Mouse (Mus musculus) MEL (cell line): ENCODE results near the gene Eif2d. TPM values are rescaled to one million over a fixed set of nuclear protein-coding genes. Genes with fewer than 3 reads are reported as not detected.

Source experiments
- DNase-seq: peaks from one replicate; pipeline ENCODE4 v3.0.0; 2011; ENCODE audit warnings: low read depth, low spot score
- H3K27ac ChIP-seq: 2 replicates; pipeline ENCODE4 v1.5.1; 2012; ENCODE audit warnings: low read depth, mild to moderate bottlenecking, control low read depth, low read length, moderate library complexity; ENCODE audit not compliant: control insufficient read depth
- H3K27me3 ChIP-seq, 2 experiments: fragments of 150-350 bp in 1 of 2; sonication (generic) in 1 of 2; 2 replicates each; pipeline ENCODE4 v1.6.1; 2012; ENCODE audit warnings: low read length in 2 of 2, mild to moderate bottlenecking in 2 of 2, improper control_type of control experiment in 1 of 2, moderate library complexity in 1 of 2; ENCODE audit not compliant: insufficient read depth in 2 of 2, control insufficient read depth in 1 of 2
- H3K36me3 ChIP-seq, 2 experiments: 2 replicates each; pipeline ENCODE4 v1.6.1; 2012 to 2014; ENCODE audit warnings: low read length in 2 of 2, improper control_type of control experiment in 1 of 2, inconsistent platforms in 1 of 2, mild to moderate bottlenecking in 1 of 2; ENCODE audit not compliant: insufficient read depth in 2 of 2, control insufficient read depth in 1 of 2
- H3K4me1 ChIP-seq, 2 experiments: fragments of 150-350 bp in 1 of 2; sonication (generic) in 1 of 2; 2 replicates each; pipeline ENCODE4 v1.6.1; 2012; ENCODE audit warnings: low read length in 2 of 2, improper control_type of control experiment in 1 of 2, mild to moderate bottlenecking in 1 of 2; ENCODE audit not compliant: insufficient read depth in 2 of 2, control insufficient read depth in 1 of 2
- H3K4me3 ChIP-seq, 2 experiments: fragments of 150-350 bp in 1 of 2; sonication (generic) in 1 of 2; 2 replicates each; pipeline ENCODE4 v1.5.1; 2012; ENCODE audit warnings: low read depth in 2 of 2, low read length in 2 of 2, mild to moderate bottlenecking in 2 of 2, moderate library complexity in 2 of 2, control low read depth in 1 of 2, improper control_type of control experiment in 1 of 2; ENCODE audit not compliant: control insufficient read depth in 1 of 2, insufficient read depth in 1 of 2
- H3K79me2 ChIP-seq: 2 replicates; pipeline ENCODE4 v1.6.1; 2012; ENCODE audit warnings: mild to moderate bottlenecking, low read length, moderate library complexity; ENCODE audit not compliant: control insufficient read depth, poor library complexity, insufficient read depth
- H3K9ac ChIP-seq: 2 replicates; pipeline ENCODE4 v1.6.1; 2012; ENCODE audit warnings: low read depth, mild to moderate bottlenecking, control low read depth, low read length, moderate library complexity; ENCODE audit not compliant: control insufficient read depth, poor library complexity, severe bottlenecking
- H3K9me3 ChIP-seq: fragments of 150-350 bp; sonication (generic); replicated peaks from 2 replicates; pipeline ENCODE4 v1.6.1; 2012; ENCODE audit warnings: mild to moderate bottlenecking, low read length, improper control_type of control experiment, moderate library complexity; ENCODE audit not compliant: insufficient read depth
- E2F4 ChIP-seq: IDR thresholded peaks from 2 replicates; pipeline ENCODE4 v1.6.1; 2011; ENCODE audit warnings: low read depth, low read length, improper control_type of control experiment, borderline replicate concordance
- ELF1 ChIP-seq: IDR thresholded peaks from 2 replicates; pipeline ENCODE4 v1.6.1; 2014; ENCODE audit warnings: low read depth, mild to moderate bottlenecking, inconsistent platforms, low read length, improper control_type of control experiment, moderate library complexity
- ETS1 ChIP-seq: IDR thresholded peaks from 2 replicates; pipeline ENCODE4 v1.6.1; 2012; ENCODE audit warnings: low read depth, mild to moderate bottlenecking, inconsistent platforms, low read length, improper control_type of control experiment, moderate library complexity
- HCFC1 ChIP-seq: IDR thresholded peaks from 2 replicates; pipeline ENCODE4 v1.6.1; 2012; ENCODE audit warnings: low read depth, mild to moderate bottlenecking, inconsistent platforms, low read length, improper control_type of control experiment, moderate library complexity
- JUND ChIP-seq: IDR thresholded peaks from 2 replicates; pipeline ENCODE4 v1.6.1; 2011; ENCODE audit warnings: low read depth, mild to moderate bottlenecking, improper control_type of control experiment, low read length
- MAFK ChIP-seq: IDR thresholded peaks from 2 replicates; pipeline ENCODE4 v1.6.1; 2011; ENCODE audit warnings: low read depth, mild to moderate bottlenecking, low read length, improper control_type of control experiment, borderline replicate concordance
- MAX ChIP-seq: IDR thresholded peaks from 2 replicates; pipeline ENCODE4 v1.6.1; 2011; ENCODE audit warnings: low read length, improper control_type of control experiment
- MEF2A ChIP-seq: IDR thresholded peaks from 2 replicates; pipeline ENCODE4 v1.6.1; 2014; ENCODE audit warnings: low read depth, mild to moderate bottlenecking, inconsistent platforms, low read length, improper control_type of control experiment; ENCODE audit not compliant: poor library complexity, insufficient replicate concordance, severe bottlenecking; ENCODE audit errors: extremely low read depth
- MXI1 ChIP-seq: IDR thresholded peaks from 2 replicates; pipeline ENCODE4 v1.6.1; 2011; ENCODE audit warnings: mild to moderate bottlenecking, low read depth, low read length, improper control_type of control experiment
- MYC ChIP-seq: IDR thresholded peaks from 2 replicates; pipeline ENCODE4 v1.6.1; 2011; ENCODE audit warnings: low read depth, mild to moderate bottlenecking, low read length, improper control_type of control experiment, moderate library complexity
- NELFE ChIP-seq: IDR thresholded peaks from 2 replicates; pipeline ENCODE4 v1.6.1; 2011; ENCODE audit warnings: low read depth, low read length, improper control_type of control experiment
- POLR2A ChIP-seq, 2 experiments: IDR thresholded peaks; 2 replicates each; pipeline ENCODE4 v1.6.1; 2011 to 2012; ENCODE audit warnings: low read length in 2 of 2, mild to moderate bottlenecking in 2 of 2, control low read depth in 1 of 2, improper control_type of control experiment in 1 of 2, low read depth in 1 of 2, moderate library complexity in 1 of 2; ENCODE audit not compliant: control insufficient read depth in 1 of 2, insufficient read depth in 1 of 2, poor library complexity in 1 of 2
- POLR2AphosphoS2 ChIP-seq: IDR thresholded peaks from 2 replicates; pipeline ENCODE4 v1.6.1; 2011; ENCODE audit warnings: low read length, improper control_type of control experiment
- POLR2AphosphoS5 ChIP-seq: IDR thresholded peaks from 2 replicates; pipeline ENCODE4 v1.6.1; 2012; ENCODE audit warnings: low read depth, borderline replicate concordance, mild to moderate bottlenecking, inconsistent platforms, low read length, moderate library complexity, mixed read lengths
- RAD21 ChIP-seq: IDR thresholded peaks from 2 replicates; pipeline ENCODE4 v1.6.1; 2011; ENCODE audit warnings: mild to moderate bottlenecking, low read depth, low read length, improper control_type of control experiment
- RCOR1 ChIP-seq: IDR thresholded peaks from 2 replicates; pipeline ENCODE4 v1.6.1; 2012; ENCODE audit warnings: low read depth, mild to moderate bottlenecking, inconsistent platforms, low read length, improper control_type of control experiment
- SIN3A ChIP-seq: IDR thresholded peaks from 2 replicates; pipeline ENCODE4 v1.6.1; 2012; ENCODE audit warnings: low read length, improper control_type of control experiment, inconsistent platforms
- SMC3 ChIP-seq: IDR thresholded peaks from 2 replicates; pipeline ENCODE4 v1.6.1; 2011; ENCODE audit warnings: low read depth, low read length, improper control_type of control experiment
- TBP ChIP-seq: IDR thresholded peaks from 2 replicates; pipeline ENCODE4 v1.8.0; 2011; ENCODE audit warnings: low read depth, low read length, improper control_type of control experiment
- TCF12 ChIP-seq: IDR thresholded peaks from 2 replicates; pipeline ENCODE4 v1.6.1; 2014; ENCODE audit warnings: low read depth, mild to moderate bottlenecking, inconsistent platforms, low read length, improper control_type of control experiment, moderate library complexity
- USF1 ChIP-seq: IDR thresholded peaks from 2 replicates; pipeline ENCODE4 v1.6.1; 2014; ENCODE audit warnings: low read depth, mild to moderate bottlenecking, inconsistent platforms, low read length, improper control_type of control experiment, moderate library complexity
- ZKSCAN1 ChIP-seq: IDR thresholded peaks from 2 replicates; pipeline ENCODE4 v1.6.1; 2012; ENCODE audit warnings: low read depth, mild to moderate bottlenecking, inconsistent platforms, low read length, improper control_type of control experiment, moderate library complexity
- ZNF384 ChIP-seq: IDR thresholded peaks from 2 replicates; pipeline ENCODE4 v1.6.1; 2012; ENCODE audit warnings: low read depth, mild to moderate bottlenecking, inconsistent platforms, low read length, improper control_type of control experiment
- polyA plus RNA-seq, 2 experiments: library from polyadenylated mRNA; stranded (reverse) in 1 of 2; unstranded in 1 of 2; fragments of >175 nt in 1 of 2; fragments of >200 nt in 1 of 2; gene quantifications; 2 replicates each; pipeline versions ENCODE4 v1.2.1 to v1.2.4; 2012; ENCODE audit warnings: low replicate concordance in 2 of 2, low read depth in 1 of 2; ENCODE audit not compliant: insufficient read length in 2 of 2, insufficient read depth in 1 of 2, missing spikeins in 1 of 2
- total RNA-seq: library from RNA; depleted of rRNA; stranded (reverse); fragments of 300-350 nt; gene quantifications from 2 replicates; pipeline ENCODE4 v1.2.3, GENCODE M21; 2012

The Eif2d gene
- total and polyA plus RNA-seq, 3 experiments, result 31.0 to 43.6 TPM; not detected in 1

GRCm38 (mm10) chr1:131153018-131153629, at the start of gene Eif2d (continued):
- TF ChIP-seq MYC, result no peak
- peak; percentile 80 for TF ChIP-seq TBP
- no peak for TF ChIP-seq MAFK

- Histone ChIP-seq H3K36me3 (no peaks in the 10 kb centered on the region), H3K27me3 (peaks cover 0 to 2% of the 10 kb centered on the region in 2 experiments; a peak in 1 of 4 replicates), H3K4me1 (peaks cover 0 to 11% of the 10 kb centered on the region in 2 experiments; a peak in 2 of 4 replicates), H3K9me3 (no peaks in the 10 kb centered on the region), H3K79me2 (no peaks in the 10 kb centered on the region), H3K4me3 (peak overlapping the region in 1 of 2 experiments; percentile 42; a peak in 3 of 4 replicates), H3K9ac (no peak overlapping the region), H3K27ac (no peak overlapping the region)
- DNase-seq, result peak; percentile 57
- TF ChIP-seq TCF12, result no peak
- TF ChIP-seq JUND, result no peak
- no peak for TF ChIP-seq POLR2A (IDR thresholded peaks at IDR 0.05; ENCODE audit: control insufficient read depth in 1 of 2, insufficient read depth in 1 of 2, low read depth in 1 of 2, low read length in 2 of 2, poor library complexity in 1 of 2)
- 0 out of 2 replicates have a peak, but pooled peaks have one; percentile 35 for TF ChIP-seq RCOR1
- peak; percentile 84 for TF ChIP-seq USF1
- no peak for TF ChIP-seq MXI1
- TF ChIP-seq ZNF384, result no peak
- TF ChIP-seq ELF1, result no peak
- no peak for TF ChIP-seq SIN3A
- no peak for TF ChIP-seq ZKSCAN1
- no peak for TF ChIP-seq NELFE
- TF ChIP-seq MEF2A, result no peak
- TF ChIP-seq RAD21, result no peak
- no peak for TF ChIP-seq HCFC1
- TF ChIP-seq MAX, result 0 out of 2 replicates have a peak, but pooled peaks have one; percentile 15
- 0 out of 2 replicates have a peak, but pooled peaks have one; percentile 11 for TF ChIP-seq ETS1
- no peak for TF ChIP-seq E2F4
- no peak for TF ChIP-seq POLR2AphosphoS5
- no peak for TF ChIP-seq MAFK
- no peak for TF ChIP-seq POLR2AphosphoS2
- TF ChIP-seq SMC3, result no peak
Observed at GRCm38 (mm10) chr1:131103776-131104424, 49.1 kb upstream of the Eif2d start.
